Mouse (Mus musculus) granulocyte monocyte progenitor cell, adult 5-6 weeks (primary cell): ENCODE measurements around the gene Ptcd2. TPM values are rescaled to one million over a fixed set of nuclear protein-coding genes. Genes with fewer than 3 reads are reported as not detected.
"Not testable (repeated sequence)": the region's sequence is repeated elsewhere in the genome, so short reads cannot be mapped to it uniquely, and the experiment has no call there.

Experiments used
- ATAC-seq: replicated peaks from 2 replicates; pipeline ENCODE4 v1.8.0; 2016; ENCODE audit warnings: mild to moderate bottlenecking, moderate TSS enrichment, inconsistent platforms; ENCODE audit not compliant: poor library complexity, severe bottlenecking
- total RNA-seq, 2 experiments: library from RNA; stranded (forward) in 1 of 2; stranded (reverse) in 1 of 2; fragments of 200-712, 200-1000 nt in 1 of 2; fragments of >200 nt in 1 of 2; fragmentation: Nextera tagmentation in 1 of 2; gene quantifications; 2 replicates each; pipeline ENCODE4 v1.2.3; 2014 to 2017

Gene Ptcd2
- total RNA-seq, 2 experiments from 2014 or later: 49.8 to 55.8 TPM

- no peak for ATAC-seq
These were observed 12.1 kb upstream of the Ptcd2 start for GRCm38 (mm10) chr13:99356428-99357265.

GRCm38 (mm10) chr13:99355861-99356260, 11.4 kb upstream of the Ptcd2 start:
- no peak for ATAC-seq

- ATAC-seq: no peak
These were observed 10.6 kb upstream of the Ptcd2 start for GRCm38 (mm10) chr13:99355072-99355471.

GRCm38 (mm10) chr13:99353490-99353851, 9.0 kb upstream of the Ptcd2 start:
- no peak; the same call in 1 of the 2 replicates for ATAC-seq

DNA sequence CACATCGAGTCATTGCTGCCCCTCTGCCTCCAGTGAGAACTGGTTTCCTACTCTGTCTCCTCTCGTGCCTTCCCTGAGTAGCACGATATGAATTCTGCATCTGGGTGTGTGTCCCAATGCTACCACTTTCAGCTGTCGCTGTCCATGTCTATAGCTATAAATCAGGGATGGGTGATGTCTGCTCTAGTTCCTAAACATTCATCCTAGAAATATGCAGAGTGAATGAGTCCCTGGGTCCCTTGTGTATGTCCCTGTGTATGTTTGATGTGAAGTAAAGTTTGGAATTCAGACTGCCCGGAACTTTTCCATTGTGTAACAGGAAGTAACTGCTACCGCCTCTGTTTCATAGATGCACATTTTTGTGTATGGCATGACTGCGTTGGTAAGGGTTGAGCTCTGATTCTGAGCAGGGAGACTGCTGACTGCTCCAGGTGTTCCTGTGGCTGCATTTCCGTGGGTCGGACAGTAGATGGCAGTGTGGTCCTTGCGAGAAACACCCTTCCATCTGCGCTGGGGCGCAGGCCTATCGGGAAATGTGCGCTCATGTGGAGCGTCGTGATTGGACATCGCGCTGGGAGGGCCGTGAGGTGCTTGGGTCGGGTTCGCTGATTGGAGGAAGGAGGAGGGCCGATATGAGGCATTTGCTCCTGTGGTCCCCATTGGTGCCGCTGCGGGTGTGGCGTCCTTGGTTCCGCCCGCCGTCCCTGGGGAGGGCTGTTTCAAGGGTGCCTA, 8.4 kb upstream of the Ptcd2 start:
- ATAC-seq: peak; percentile 100

DNA sequence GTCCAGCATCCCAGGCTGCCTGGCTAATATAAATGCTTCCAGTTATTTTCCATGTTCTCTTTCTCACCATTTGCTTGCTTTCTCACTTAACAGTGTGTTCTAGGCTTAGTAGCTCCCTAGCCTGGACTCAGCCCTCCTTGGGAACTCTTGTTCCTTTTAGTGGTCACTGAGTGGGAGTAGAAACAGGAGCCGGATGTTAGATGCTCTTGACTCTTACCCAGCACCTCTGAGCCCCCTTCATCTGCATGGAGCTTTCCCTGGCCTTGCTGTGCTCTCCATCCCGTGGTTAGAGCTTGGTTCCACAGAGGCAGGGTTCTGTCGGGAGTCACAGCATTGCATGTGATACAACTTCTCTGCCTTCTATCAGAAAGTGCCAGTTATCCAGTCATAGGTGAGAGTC, 7.1 kb upstream of the Ptcd2 start:
- no peak for ATAC-seq

GRCm38 (mm10) chr13:99351186-99351585, 6.7 kb upstream of the Ptcd2 start:
- no peak for ATAC-seq

DNA sequence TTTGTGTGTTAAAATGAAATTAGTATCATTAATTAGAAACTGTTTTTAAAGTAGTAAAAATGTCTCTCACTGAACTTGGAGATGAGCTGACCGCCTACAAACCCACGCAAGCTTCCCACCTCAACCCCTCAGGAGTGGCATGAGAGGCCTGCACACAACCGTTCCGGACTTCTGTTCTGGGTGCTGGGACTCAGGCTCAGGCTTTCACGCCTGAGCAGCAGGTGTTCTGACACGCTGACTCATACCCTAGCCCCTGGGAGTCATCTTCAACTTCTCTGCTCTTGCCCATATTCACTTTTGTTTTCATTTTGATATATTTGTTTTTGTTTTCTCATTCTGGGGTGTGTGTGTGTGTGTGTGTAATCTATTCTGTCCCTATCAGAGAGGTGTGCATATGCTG, 5.5 kb upstream of the Ptcd2 start:
- no peak for ATAC-seq

- ATAC-seq: peak; percentile 27; the same call in 1 of the 2 replicates
These were observed 468 bp downstream of the Ptcd2 start for GRCm38 (mm10) chr13:99343876-99344598.

DNA sequence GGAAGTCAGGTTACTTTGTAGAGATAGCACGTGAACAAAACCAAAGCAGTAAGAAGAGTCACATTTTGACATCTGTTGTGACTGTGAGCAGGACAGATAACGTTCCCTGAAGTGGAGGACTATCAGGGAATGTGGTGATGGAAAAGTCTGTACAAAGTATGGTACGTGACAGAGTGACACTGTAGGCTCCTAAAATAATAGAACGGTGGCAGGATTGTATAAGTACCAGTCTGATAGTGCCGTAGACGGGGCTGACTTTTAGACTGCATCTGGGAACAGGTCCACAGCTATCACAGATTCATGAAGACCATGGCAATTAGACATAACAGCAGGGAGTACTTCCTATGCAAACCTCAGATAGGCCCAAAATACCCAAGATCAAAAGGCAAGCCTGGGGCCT, 3.0 kb downstream of the Ptcd2 start:
- ATAC-seq: no peak

GRCm38 (mm10) chr13:99337510-99337909, 7.0 kb downstream of the Ptcd2 start:
- peak; percentile 89 for ATAC-seq

DNA sequence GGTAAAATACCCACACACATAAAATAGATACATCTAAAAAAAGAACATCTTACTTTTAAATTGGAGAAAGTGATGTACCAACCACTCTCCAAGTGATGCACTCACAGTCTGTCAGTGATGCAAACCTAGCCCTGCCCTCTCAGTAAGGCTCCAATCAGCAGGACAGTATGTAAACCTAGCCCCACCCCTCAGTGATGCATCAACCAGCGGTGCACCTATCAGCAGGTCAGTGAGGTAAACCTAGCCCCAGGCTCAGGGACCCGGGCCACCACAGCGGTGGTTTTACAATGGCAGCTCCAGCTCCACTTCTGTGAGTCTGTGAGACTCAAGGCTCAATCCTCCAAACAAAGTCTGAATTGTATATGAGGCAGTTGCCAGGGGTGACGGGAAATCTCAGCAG, 13.2 kb downstream of the Ptcd2 start:
- no peak for ATAC-seq

GRCm38 (mm10) chr13:99324337-99324685, 20.2 kb downstream of the Ptcd2 start:
- ATAC-seq: not testable (repeated sequence)

DNA sequence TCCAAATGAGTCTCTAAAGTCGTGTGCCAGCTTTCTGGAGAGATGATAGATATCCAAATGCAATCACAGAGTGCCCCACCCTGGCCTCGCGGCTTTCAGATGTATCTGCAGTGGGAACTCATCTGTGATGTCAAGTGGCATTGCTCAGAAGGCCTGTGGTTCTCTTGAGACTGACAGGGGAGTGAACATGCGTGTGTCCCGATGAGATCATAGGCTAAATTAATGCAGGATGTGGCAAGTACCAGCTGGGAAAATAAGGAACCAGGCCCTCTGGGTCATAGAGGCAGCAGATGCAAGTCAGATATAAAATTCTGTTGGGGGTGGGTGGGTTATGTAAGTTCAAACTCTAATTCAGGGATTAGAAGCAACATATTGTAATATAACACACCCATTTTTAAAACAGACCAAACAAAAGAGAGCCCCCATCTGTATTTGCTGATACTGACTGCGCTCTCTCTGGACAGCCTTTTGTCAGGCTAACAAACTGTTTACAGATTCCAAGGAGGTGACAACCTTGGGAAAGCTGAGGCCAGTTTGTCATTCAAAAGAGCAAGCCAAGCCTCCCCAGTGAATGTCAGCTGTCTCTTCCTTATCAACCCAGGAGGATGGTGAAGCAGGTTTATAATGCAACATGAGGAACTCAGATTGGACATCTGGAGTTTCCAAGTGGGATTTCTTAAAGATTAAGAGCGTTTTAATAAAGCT, 20.7 kb downstream of the Ptcd2 start:
- peak; percentile 86 for ATAC-seq

DNA sequence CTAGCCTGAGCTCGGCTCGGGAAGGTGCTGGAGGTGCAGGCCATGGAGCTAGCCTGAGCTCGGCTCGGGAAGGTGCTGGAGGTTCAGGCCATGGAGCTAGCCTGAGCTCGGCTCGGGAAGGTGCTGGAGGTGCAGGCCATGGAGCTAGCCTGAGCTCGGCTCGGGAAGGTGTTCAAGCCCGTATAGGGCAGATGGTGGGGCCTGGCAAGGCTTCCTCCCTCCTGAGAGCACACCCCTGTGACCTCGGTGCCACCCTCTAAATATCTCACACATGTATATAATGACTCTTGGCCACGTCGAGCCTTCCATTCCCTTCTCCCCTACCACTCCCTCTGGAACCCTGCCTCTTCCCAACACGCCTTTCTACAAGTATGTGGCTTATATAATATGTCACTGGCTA, 21.6 kb downstream of the Ptcd2 start:
- not testable (repeated sequence) for ATAC-seq

GRCm38 (mm10) chr13:99320453-99320852, 24.1 kb downstream of the Ptcd2 start:
- ATAC-seq: no peak

- no peak for ATAC-seq
These were observed 27.4 kb downstream of the Ptcd2 start for GRCm38 (mm10) chr13:99317058-99317457.

GRCm38 (mm10) chr13:99316366-99316765, 28.1 kb downstream of the Ptcd2 start:
- no peak for ATAC-seq

DNA sequence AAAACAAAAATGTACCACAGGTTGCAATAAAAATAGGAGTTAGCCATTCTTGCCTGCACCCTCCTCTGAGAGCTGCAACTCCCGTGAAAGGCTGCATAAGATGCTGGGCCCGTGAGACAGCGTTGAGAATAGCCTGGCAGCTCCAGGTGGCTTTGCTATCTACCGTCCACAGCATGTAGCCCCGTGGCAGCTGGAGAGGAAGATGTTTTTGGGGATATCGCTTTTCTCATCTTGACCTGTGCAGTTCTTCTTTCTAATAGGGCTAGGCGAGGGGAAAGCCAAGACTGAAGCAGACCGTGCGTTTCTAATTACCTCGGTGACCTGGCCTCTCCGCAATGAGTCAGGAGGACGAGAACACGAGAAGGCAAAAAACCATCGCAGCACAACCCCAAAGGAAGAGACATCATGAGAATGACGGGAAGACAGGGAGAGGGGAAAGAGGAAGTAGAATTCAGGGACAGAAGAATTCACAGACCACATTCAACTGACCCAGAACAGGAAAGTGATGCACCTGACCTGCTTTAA, 29.8 kb downstream of the Ptcd2 start:
- ATAC-seq: peak; percentile 78

GRCm38 (mm10) chr13:99314098-99314497, 30.4 kb downstream of the Ptcd2 start:
- ATAC-seq: no peak
